Mouse (Mus musculus): ENCODE measurements around the gene Gm20854. TPM values are rescaled to one million over a fixed set of nuclear protein-coding genes. Genes with fewer than 3 reads are reported as not detected.
"Not testable (repeated sequence)": the region's sequence is repeated elsewhere in the genome, so short reads cannot be mapped to it uniquely, and the experiment has no call there.

The Gm20854 gene
- total RNA-seq (2021) = not detected
- long read RNA-seq, experiment 1 = 0 reads
- long read RNA-seq, experiment 2 = 0 reads

DNA sequence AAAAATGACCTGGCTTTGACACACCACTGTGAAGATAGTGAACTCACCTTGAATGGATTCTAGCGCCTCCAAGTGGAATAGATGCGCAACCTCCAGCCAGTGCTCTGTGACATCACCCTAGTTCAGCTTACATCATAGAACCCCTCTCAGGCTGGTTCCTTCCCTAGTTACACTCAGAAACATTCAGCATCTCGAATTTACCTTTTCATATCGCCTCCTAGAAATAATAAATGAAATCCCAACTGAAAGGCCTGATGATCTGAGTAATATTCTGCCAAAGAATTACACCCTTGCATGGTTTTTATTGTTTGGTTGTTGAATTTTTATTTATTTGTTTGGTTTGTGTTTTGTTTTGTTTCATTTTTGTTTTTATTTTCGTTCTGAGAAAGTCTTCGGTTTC, at the start of gene Gm20854:
Gm20854 (minus strand) TSS at position 101 of the 400 bp plus-strand sequence.
- intact Hi-C loops (cut with DNase I); DNase-seq: not testable (repeated sequence)
